ENCODE assay signal across 8 mouse cellular contexts in genomic region chr19:41982791-41983150, GRCm38 (mm10). TPM values are rescaled to one million over a fixed set of nuclear protein-coding genes. Genes with fewer than 3 reads are reported as not detected.
A peak's percentile ranks its signal among the peaks of the same experiment; 100 is the strongest.
DNase-seq lines count a peak whose midpoint lies in the region; ATAC-seq and TF ChIP-seq lines count a peak whose summit lies in the region.

No protein-coding gene starts in this region.

- intact Hi-C loops in left cerebral cortex, postnatal 14 days (cut with DNase I) = loop anchor here (5.0 kb wide), 1 partner anchor 35 kb away; no protein-coding TSS in a partner anchor
- intact Hi-C loops in left cerebral cortex, postnatal 25 days (cut with DNase I) = loop anchor here (1.0 to 5.0 kb wide), 2 partner anchors 44 to 105 kb away; partner anchors contain the start of gene Morn4

- no peak overlapping the region for H3K27ac ChIP-seq in spleen, adult 2 months (ENCODE audit: insufficient read depth, low read length)
- H3K27ac ChIP-seq in intestine, embryonic 14.5 days (ENCODE audit: low read depth) = no peak overlapping the region
- no peak overlapping the region for H3K27ac ChIP-seq in midbrain, embryonic 13.5 days

- peaks cover 7% of the 10 kb centered on the region for H3K27me3 ChIP-seq in spleen, adult 2 months (ENCODE audit: control insufficient read depth, insufficient read depth, low read length)
- no peaks in the 10 kb centered on the region for H3K27me3 ChIP-seq in intestine, embryonic 14.5 days (replicated peaks; ENCODE audit: control insufficient read depth, insufficient read depth, low read length)
- peaks cover 20% of the 10 kb centered on the region for H3K27me3 ChIP-seq in midbrain, embryonic 13.5 days

- H3K9me3 ChIP-seq in intestine, embryonic 14.5 days (ENCODE audit: control insufficient read depth, low read length) = no peaks in the 10 kb centered on the region
- no peaks in the 10 kb centered on the region for H3K9me3 ChIP-seq in midbrain, embryonic 13.5 days

- H3K4me2 ChIP-seq in intestine, embryonic 14.5 days (ENCODE audit: low read length) = peak overlapping the region; percentile 85
- peak overlapping the region; percentile 100 for H3K4me2 ChIP-seq in midbrain, embryonic 13.5 days (replicated peaks)

- H3K4me3 ChIP-seq in spleen, adult 2 months (ENCODE audit: extremely low read depth, insufficient read depth, insufficient read length) = peak overlapping the region; percentile 84
- peak overlapping the region; percentile 72 for H3K4me3 ChIP-seq in intestine, embryonic 14.5 days (ENCODE audit: low read depth, low read length)
- peak overlapping the region; percentile 86 for H3K4me3 ChIP-seq in midbrain, embryonic 13.5 days (replicated peaks)

- peaks cover 3% of the 10 kb centered on the region; the same call in 1 of the 2 replicates for H3K4me1 ChIP-seq in spleen, adult 2 months (ENCODE audit: control insufficient read depth, insufficient read depth, insufficient read length)
- H3K4me1 ChIP-seq in intestine, embryonic 14.5 days (replicated peaks; ENCODE audit: control insufficient read depth, insufficient read depth, low read length) = peaks cover 11% of the 10 kb centered on the region
- peaks cover 22% of the 10 kb centered on the region for H3K4me1 ChIP-seq in midbrain, embryonic 13.5 days (replicated peaks)

- peak overlapping the region; percentile 79; the same call in 1 of the 2 replicates for H3K9ac ChIP-seq in intestine, embryonic 14.5 days (ENCODE audit: low read length)
- peak overlapping the region; percentile 78 for H3K9ac ChIP-seq in midbrain, embryonic 13.5 days (replicated peaks)

- WGBS in spleen, adult 2 months = 12% methylated on average over 4 of the region's 4 CpGs
- 9% methylated on average over 4 of the region's 4 CpGs for WGBS in intestine, embryonic 14.5 days
- 4% methylated on average over 4 of the region's 4 CpGs for WGBS in midbrain, embryonic 13.5 days

- ATAC-seq in intestine, embryonic 14.5 days (replicated peaks; ENCODE audit: low FRiP score, low TSS enrichment, low read depth) = no peak
- no peak for ATAC-seq in midbrain, embryonic 13.5 days

- no peak for TF ChIP-seq CTCF in spleen, adult 2 months (IDR thresholded peaks at IDR 0.05; ENCODE audit: extremely low read depth, insufficient read depth, insufficient read length, insufficient replicate concordance)

- no peak for TF ChIP-seq POLR2A in spleen, adult 2 months (IDR thresholded peaks at IDR 0.05; ENCODE audit: low read depth, low read length)

- no peak for DNase-seq in spleen, adult 2 months (ENCODE audit: low read depth in 1 of 2, low spot score in 2 of 2)
- DNase-seq in spleen, adult 18-20 months = no peak
- DNase-seq in embryo, embryonic 11 days = peak; percentile 30
- DNase-seq in intestine, embryonic 14.5 days (ENCODE audit: low spot score) = no peak
- no peak for DNase-seq in gastrocnemius, postnatal 4 days (ENCODE audit: low spot score in 2 of 2)
- DNase-seq in left cerebral cortex, postnatal 14 days (ENCODE audit: low spot score in 2 of 2) = no peak
- no peak for DNase-seq in left cerebral cortex, postnatal 25 days (ENCODE audit: low spot score in 2 of 2)

- no peaks in the 10 kb centered on the region for H3K36me3 ChIP-seq in spleen, adult 2 months (ENCODE audit: control insufficient read depth, insufficient read depth, low read length)
- no peaks in the 10 kb centered on the region for H3K36me3 ChIP-seq in intestine, embryonic 14.5 days (ENCODE audit: control insufficient read depth, insufficient read depth, low read length)
- H3K36me3 ChIP-seq in midbrain, embryonic 13.5 days = no peaks in the 10 kb centered on the region

RNA-seq across cellular contexts. Expression of gene Ubtd1, which starts 1.2 kb away (rescaled TPM):
- 18.6 and 19.3 TPM in 2 replicates for polyA plus RNA-seq in spleen, adult 2 months (2012; rRNA removed)
- polyA plus RNA-seq in intestine, embryonic 14.5 days (2014; fragmentation: Nextera tagmentation; extraction: Ambion mirVana) = 9.1 and 9.9 TPM in 2 replicates
- polyA plus RNA-seq in midbrain, embryonic 13.5 days (2015; fragmentation: Nextera tagmentation; extraction: Ambion mirVana) = 6.4 and 7.3 TPM in 2 replicates
- total RNA-seq in gastrocnemius, postnatal 4 days (2021) = 10 to 100 TPM; 37.5 to 39.7 TPM
- 10 to 100 TPM; 11.2 to 12.8 TPM for total RNA-seq in left cerebral cortex, postnatal 14 days (2021)
- total RNA-seq in left cerebral cortex, postnatal 25 days (2021) = 10 to 100 TPM; 10.7 to 13.6 TPM

RNA-seq across cellular contexts. Expression of gene Mms19, which starts 1.8 kb away (rescaled TPM):
- 64.6 and 68.5 TPM in 2 replicates for polyA plus RNA-seq in spleen, adult 2 months (2012; rRNA removed)
- 36.3 and 41.0 TPM in 2 replicates for polyA plus RNA-seq in intestine, embryonic 14.5 days (2014; fragmentation: Nextera tagmentation; extraction: Ambion mirVana)
- 32.4 and 34.8 TPM in 2 replicates for polyA plus RNA-seq in midbrain, embryonic 13.5 days (2015; fragmentation: Nextera tagmentation; extraction: Ambion mirVana)
- total RNA-seq in gastrocnemius, postnatal 4 days (2021) = 10 to 100 TPM; 20.5 to 29.1 TPM
- 10 to 100 TPM; 26.7 to 35.6 TPM for total RNA-seq in left cerebral cortex, postnatal 14 days (2021)
- total RNA-seq in left cerebral cortex, postnatal 25 days (2021) = 10 to 100 TPM; 23.7 to 27.0 TPM

RNA-seq across cellular contexts. Expression of gene Zdhhc16, which starts 49.5 kb away (rescaled TPM):
- polyA plus RNA-seq in spleen, adult 2 months (2012; rRNA removed) = 68.0 and 74.0 TPM in 2 replicates
- polyA plus RNA-seq in intestine, embryonic 14.5 days (2014; fragmentation: Nextera tagmentation; extraction: Ambion mirVana) = 69.2 and 76.6 TPM in 2 replicates
- 86.1 and 87.6 TPM in 2 replicates for polyA plus RNA-seq in midbrain, embryonic 13.5 days (2015; fragmentation: Nextera tagmentation; extraction: Ambion mirVana)
- total RNA-seq in gastrocnemius, postnatal 4 days (2021) = 10 to 100 TPM; 36.0 to 36.5 TPM
- 10 to 100 TPM; 54.9 to 60.4 TPM for total RNA-seq in left cerebral cortex, postnatal 14 days (2021)
- 10 to 100 TPM; 45.3 to 46.2 TPM for total RNA-seq in left cerebral cortex, postnatal 25 days (2021)

RNA-seq across cellular contexts. Expression of gene Exosc1, which starts 49.5 kb away (rescaled TPM):
- 10.5 and 11.0 TPM in 2 replicates for polyA plus RNA-seq in spleen, adult 2 months (2012; rRNA removed)
- polyA plus RNA-seq in intestine, embryonic 14.5 days (2014; fragmentation: Nextera tagmentation; extraction: Ambion mirVana) = 84.7 and 88.0 TPM in 2 replicates
- 68.5 and 70.0 TPM in 2 replicates for polyA plus RNA-seq in midbrain, embryonic 13.5 days (2015; fragmentation: Nextera tagmentation; extraction: Ambion mirVana)
- total RNA-seq in gastrocnemius, postnatal 4 days (2021) = 10 to 100 TPM; 19.6 to 24.5 TPM
- 10 to 100 TPM; 21.9 to 27.2 TPM for total RNA-seq in left cerebral cortex, postnatal 14 days (2021)
- 10 to 100 TPM; 28.0 to 28.5 TPM for total RNA-seq in left cerebral cortex, postnatal 25 days (2021)

RNA-seq across cellular contexts. Expression of gene Ankrd2, which starts 53.0 kb away (rescaled TPM):
- 6.3 and 6.8 TPM in 2 replicates for polyA plus RNA-seq in spleen, adult 2 months (2012; rRNA removed)
- polyA plus RNA-seq in intestine, embryonic 14.5 days (2014; fragmentation: Nextera tagmentation; extraction: Ambion mirVana) = 0.27 and 0.32 TPM in 2 replicates
- polyA plus RNA-seq in midbrain, embryonic 13.5 days (2015; fragmentation: Nextera tagmentation; extraction: Ambion mirVana) = 0.19 and 0.31 TPM in 2 replicates
- total RNA-seq in gastrocnemius, postnatal 4 days (2021) = 10 to 100 TPM; 50.1 to 73.1 TPM
- under 1 TPM in 1 of 2 experiments, not detected in 1; 0.32 TPM for total RNA-seq in left cerebral cortex, postnatal 14 days (2021)
- under 1 TPM in 1 of 2 experiments, not detected in 1; 0.30 TPM for total RNA-seq in left cerebral cortex, postnatal 25 days (2021)
